In the genomic region with DNA sequence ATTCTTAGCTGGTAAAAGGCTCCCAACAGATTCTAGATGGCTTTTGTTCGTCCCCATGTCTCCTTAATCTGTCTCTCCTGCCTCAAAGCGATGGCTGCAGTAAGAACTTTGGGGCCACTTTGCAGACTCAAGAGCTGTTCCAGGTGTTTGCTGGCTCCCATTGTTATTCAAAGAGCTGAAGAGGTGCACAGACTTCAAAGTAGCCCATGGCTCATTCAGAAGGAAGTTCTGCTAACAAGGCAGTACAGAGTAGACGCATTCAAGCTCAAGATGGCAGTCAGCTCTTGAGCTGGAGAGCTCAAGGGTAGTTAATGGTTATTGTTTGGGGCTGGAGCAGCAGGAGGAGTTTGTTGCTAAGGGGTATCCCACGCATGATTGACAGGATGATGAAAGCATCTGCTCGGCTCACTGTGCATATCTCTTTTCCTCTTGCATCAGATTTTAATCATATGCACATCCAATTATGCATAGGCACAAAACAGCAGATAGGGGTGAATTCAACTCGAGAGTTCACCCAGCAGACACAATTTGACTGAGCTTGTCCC, we compare ENCODE assay signal across 27 mouse cellular contexts. TPM values are rescaled to one million over a fixed set of nuclear protein-coding genes. Genes with fewer than 3 reads are reported as not detected.
DNase-seq lines count a peak whose midpoint lies in the region; ATAC-seq and TF ChIP-seq lines count a peak whose summit lies in the region.
"Had no signal": no experiment of that assay in that cellular context is flagged by ENCODE, and none has a peak within 500 bp of the region (broad histone marks: within the 10 kb centered on the region; RNA-seq: fewer than 3 reads in every experiment).

No protein-coding gene starts in this region.

- H3K4me2 ChIP-seq in forebrain, embryonic 14.5 days (ENCODE audit: low read length), result no peak overlapping the region
- H3K4me2 ChIP-seq in midbrain, embryonic 13.5 days (replicated peaks), result no peak overlapping the region
- H3K4me2 ChIP-seq in midbrain, embryonic 16.5 days (ENCODE audit: low read length), result no peak overlapping the region
- H3K4me2 ChIP-seq in hindbrain, postnatal 0 days (ENCODE audit: low read depth, low read length), result no peak overlapping the region
- H3K4me2 ChIP-seq: embryonic facial prominence, embryonic 15.5 days; heart, embryonic 13.5 days; hindbrain, embryonic 12.5 days; intestine, embryonic 15.5 days had no signal

- peak; percentile 57 for ATAC-seq in forebrain, embryonic 14.5 days
- ATAC-seq in midbrain, embryonic 13.5 days, result peak; percentile 55; the same call in 1 of the 2 replicates
- ATAC-seq in midbrain, embryonic 16.5 days, result no peak
- no peak for ATAC-seq in hindbrain, postnatal 0 days
- ATAC-seq: intestine, embryonic 15.5 days had no signal

- H3K9ac ChIP-seq in forebrain, embryonic 14.5 days (ENCODE audit: low read length), result no peak overlapping the region
- H3K9ac ChIP-seq in midbrain, embryonic 13.5 days (replicated peaks), result no peak overlapping the region
- H3K9ac ChIP-seq in midbrain, embryonic 16.5 days (ENCODE audit: low read depth, low read length), result no peak overlapping the region
- no peak overlapping the region for H3K9ac ChIP-seq in hindbrain, postnatal 0 days (replicated peaks; ENCODE audit: low read length)
- H3K9ac ChIP-seq: embryonic facial prominence, embryonic 15.5 days; heart, embryonic 13.5 days; hindbrain, embryonic 12.5 days; intestine, embryonic 15.5 days had no signal

- TF ChIP-seq CTCF in hindbrain, postnatal 0 days (IDR thresholded peaks at IDR 0.05; ENCODE audit: low read depth), result no peak

- no peaks in the 10 kb centered on the region for H3K27me3 ChIP-seq in forebrain, embryonic 14.5 days (replicated peaks; ENCODE audit: control insufficient read depth, insufficient read depth, low read length)
- no peaks in the 10 kb centered on the region for H3K27me3 ChIP-seq in forebrain, embryonic 10.5 days (ENCODE audit: poor library complexity, severe bottlenecking)
- no peaks in the 10 kb centered on the region for H3K27me3 ChIP-seq in midbrain, embryonic 13.5 days
- H3K27me3 ChIP-seq in midbrain, embryonic 16.5 days (ENCODE audit: control insufficient read depth, insufficient read depth, low read depth, low read length), result no peaks in the 10 kb centered on the region
- no peaks in the 10 kb centered on the region for H3K27me3 ChIP-seq in hindbrain, postnatal 0 days (ENCODE audit: insufficient read depth, low read length)
- H3K27me3 ChIP-seq: embryonic facial prominence, embryonic 15.5 days; heart, embryonic 13.5 days; hindbrain, embryonic 12.5 days; intestine, embryonic 15.5 days had no signal

- WGBS in forebrain, embryonic 14.5 days, result 47% methylated on average over 6 of the region's 6 CpGs
- 72% methylated on average over 6 of the region's 6 CpGs for WGBS in forebrain, embryonic 10.5 days
- WGBS in midbrain, embryonic 13.5 days, result 53% methylated on average over 6 of the region's 6 CpGs
- 45% methylated on average over 6 of the region's 6 CpGs for WGBS in midbrain, embryonic 16.5 days
- 51% methylated on average over 6 of the region's 6 CpGs for WGBS in hindbrain, postnatal 0 days

- DNase-seq in forebrain, embryonic 14.5 days (ENCODE audit: low spot score), result peak; percentile 24
- DNase-seq in forebrain, embryonic 10.5 days (ENCODE audit: extremely low spot score, low spot score), result no peak
- DNase-seq in ZHBTc4 (ENCODE audit: low read depth, low spot score), result peak; percentile 77
- DNase-seq in cerebellum, adult 9-10 months, result no peak
- no peak for DNase-seq in hindbrain, postnatal 0 days (ENCODE audit: low spot score)
- DNase-seq: adrenal gland, adult 2 months; adrenal gland, postnatal 25 days; cerebellum, adult 2 months; cerebellum, postnatal 14 days; embryo, embryonic 11 days; gastrocnemius, postnatal 36 days; heart, adult 11 months; heart, postnatal 4 days; kidney, adult 18-20 months had no signal

- no peak overlapping the region for H3K4me3 ChIP-seq in forebrain, embryonic 14.5 days (ENCODE audit: low read depth, low read length)
- no peak overlapping the region for H3K4me3 ChIP-seq in forebrain, embryonic 10.5 days
- H3K4me3 ChIP-seq in midbrain, embryonic 13.5 days (replicated peaks), result no peak overlapping the region
- H3K4me3 ChIP-seq in midbrain, embryonic 16.5 days (ENCODE audit: low read depth, low read length), result no peak overlapping the region
- H3K4me3 ChIP-seq in hindbrain, postnatal 0 days (ENCODE audit: low read length), result no peak overlapping the region
- H3K4me3 ChIP-seq: embryonic facial prominence, embryonic 15.5 days; erythroblast, embryonic 14.5 days; heart, embryonic 13.5 days; hindbrain, embryonic 12.5 days; intestine, embryonic 15.5 days had no signal

- no peaks in the 10 kb centered on the region for H3K9me3 ChIP-seq in forebrain, embryonic 14.5 days (replicated peaks; ENCODE audit: control insufficient read depth, low read length)
- no peaks in the 10 kb centered on the region for H3K9me3 ChIP-seq in forebrain, embryonic 10.5 days
- H3K9me3 ChIP-seq in midbrain, embryonic 13.5 days, result no peaks in the 10 kb centered on the region
- no peaks in the 10 kb centered on the region for H3K9me3 ChIP-seq in midbrain, embryonic 16.5 days (replicated peaks; ENCODE audit: control insufficient read depth, low read length, poor library complexity, severe bottlenecking)
- no peaks in the 10 kb centered on the region for H3K9me3 ChIP-seq in hindbrain, postnatal 0 days (ENCODE audit: low read length)
- H3K9me3 ChIP-seq: embryonic facial prominence, embryonic 15.5 days; G1E; heart, embryonic 13.5 days; hindbrain, embryonic 12.5 days; intestine, embryonic 15.5 days had no signal

- no peak overlapping the region for H3K27ac ChIP-seq in forebrain, embryonic 14.5 days (ENCODE audit: low read depth, low read length)
- no peak overlapping the region for H3K27ac ChIP-seq in forebrain, embryonic 10.5 days
- H3K27ac ChIP-seq in midbrain, embryonic 13.5 days, result no peak overlapping the region
- H3K27ac ChIP-seq in midbrain, embryonic 16.5 days (ENCODE audit: low read length), result no peak overlapping the region
- H3K27ac ChIP-seq in hindbrain, postnatal 0 days, result no peak overlapping the region
- H3K27ac ChIP-seq: embryonic facial prominence, embryonic 15.5 days; heart, embryonic 13.5 days; hindbrain, embryonic 12.5 days; intestine, embryonic 15.5 days had no signal

- H3K36me3 ChIP-seq in forebrain, embryonic 14.5 days (ENCODE audit: control insufficient read depth, insufficient read depth, low read length), result peaks cover 4% of the 10 kb centered on the region; the same call in 1 of the 2 replicates
- H3K36me3 ChIP-seq in forebrain, embryonic 10.5 days (replicated peaks), result peaks cover 21% of the 10 kb centered on the region
- peaks cover 12% of the 10 kb centered on the region for H3K36me3 ChIP-seq in midbrain, embryonic 13.5 days
- H3K36me3 ChIP-seq in midbrain, embryonic 16.5 days (ENCODE audit: control insufficient read depth, insufficient read depth, low read length), result peaks cover 3% of the 10 kb centered on the region
- H3K36me3 ChIP-seq in hindbrain, postnatal 0 days (ENCODE audit: insufficient read depth, low read length), result peaks cover 7% of the 10 kb centered on the region; the same call in 1 of the 2 replicates
- H3K36me3 ChIP-seq: intestine, embryonic 15.5 days had no signal

- H3K4me1 ChIP-seq in forebrain, embryonic 14.5 days (ENCODE audit: control insufficient read depth, insufficient read depth, low read length), result no peaks in the 10 kb centered on the region
- no peaks in the 10 kb centered on the region for H3K4me1 ChIP-seq in forebrain, embryonic 10.5 days
- H3K4me1 ChIP-seq in midbrain, embryonic 13.5 days (replicated peaks), result peaks cover 7% of the 10 kb centered on the region; the same call in 1 of the 2 replicates
- no peaks in the 10 kb centered on the region for H3K4me1 ChIP-seq in midbrain, embryonic 16.5 days (ENCODE audit: control insufficient read depth, insufficient read depth, low read length)
- no peaks in the 10 kb centered on the region for H3K4me1 ChIP-seq in hindbrain, postnatal 0 days (ENCODE audit: insufficient read depth, low read length)
- H3K4me1 ChIP-seq: embryonic facial prominence, embryonic 15.5 days; heart, embryonic 13.5 days; hindbrain, embryonic 12.5 days; intestine, embryonic 15.5 days had no signal

RNA-seq across cellular contexts. Expression of gene Ndufa9, which starts 33.7 kb away (rescaled TPM):
- polyA plus RNA-seq in forebrain, embryonic 14.5 days (2014; fragmentation: Nextera tagmentation; extraction: Ambion mirVana), result 184 and 204 TPM in 2 replicates
- polyA plus RNA-seq in forebrain, embryonic 10.5 days (2016; fragmentation: Nextera tagmentation; extraction: Ambion mirVana), result 186 TPM in 2 replicates
- polyA plus RNA-seq in midbrain, embryonic 13.5 days (2015; fragmentation: Nextera tagmentation; extraction: Ambion mirVana), result 173 and 183 TPM in 2 replicates
- 176 and 185 TPM in 2 replicates for polyA plus RNA-seq in midbrain, embryonic 16.5 days (2015; fragmentation: Nextera tagmentation; extraction: Ambion mirVana)
- 106 and 133 TPM in 2 replicates for total RNA-seq in hindbrain, postnatal 0 days (2014; rRNA removed)
- 247 and 255 TPM in 2 replicates for polyA plus RNA-seq in hindbrain, postnatal 0 days (2015; fragmentation: Nextera tagmentation; extraction: Ambion mirVana)

RNA-seq across cellular contexts. Expression of gene Akap3, which starts 37.6 kb away (rescaled TPM):
- 0.07 and 0.09 TPM in 2 replicates for polyA plus RNA-seq in forebrain, embryonic 14.5 days (2014; fragmentation: Nextera tagmentation; extraction: Ambion mirVana)
- polyA plus RNA-seq in forebrain, embryonic 10.5 days (2016; fragmentation: Nextera tagmentation; extraction: Ambion mirVana), result 0.05 and 0.10 TPM in 2 replicates
- 0.07 and 0.18 TPM in 2 replicates for polyA plus RNA-seq in midbrain, embryonic 13.5 days (2015; fragmentation: Nextera tagmentation; extraction: Ambion mirVana)
- 0.09 and 0.14 TPM in 2 replicates for polyA plus RNA-seq in midbrain, embryonic 16.5 days (2015; fragmentation: Nextera tagmentation; extraction: Ambion mirVana)
- total RNA-seq in hindbrain, postnatal 0 days (2014; rRNA removed), result 0.29 TPM in 1 of 2 replicates, not detected in the other
- 0.10 and 0.13 TPM in 2 replicates for polyA plus RNA-seq in hindbrain, postnatal 0 days (2015; fragmentation: Nextera tagmentation; extraction: Ambion mirVana)
- total RNA-seq: adrenal gland, adult 2 months; adrenal gland, postnatal 25 days; common myeloid progenitor, adult 5-6 weeks; gastrocnemius, adult 8-10 months; gastrocnemius, postnatal 36 days; heart, postnatal 4 days had no signal
- polyA plus RNA-seq: C2C12; embryonic facial prominence, embryonic 11.5 days; erythroblast, embryonic 14.5 days; G1E; heart, embryonic 13.5 days; heart, postnatal 0 days; hindbrain, embryonic 12.5 days; intestine, embryonic 15.5 days had no signal

Comparison
In these comparisons a context has a peak if more than half of its experiments do, and no peak if none do; other contexts are left out.
1. ATAC-seq: peak in forebrain, embryonic 14.5 days (single experiment) and midbrain, embryonic 13.5 days (single experiment); none in midbrain, embryonic 16.5 days (single experiment) and hindbrain, postnatal 0 days (single experiment).
2. DNase-seq: peak in forebrain, embryonic 14.5 days (single experiment) and ZHBTc4 (single experiment); none in forebrain, embryonic 10.5 days (single experiment), cerebellum, adult 9-10 months (single experiment) and hindbrain, postnatal 0 days (single experiment).